Mouse (Mus musculus) urinary bladder, postnatal 4 days (tissue): Measurements from ENCODE around the gene Tbx4.

Source experiments
- DNase-seq, 2 experiments: peaks; one replicate each; pipeline ENCODE4 v3.0.0; 2021 to 2022; ENCODE audit warnings: low spot score in 2 of 2

Gene Tbx4

GRCm38 (mm10) chr11:85900291-85900690 lies 14.1 kb downstream of the Tbx4 start:
- no peak for DNase-seq

GRCm38 (mm10) chr11:85909514-85909913 lies 23.3 kb downstream of the Tbx4 start:
- DNase-seq, result no peak

GRCm38 (mm10) chr11:85910133-85910532 lies 23.9 kb downstream of the Tbx4 start:
- DNase-seq, result no peak

DNA sequence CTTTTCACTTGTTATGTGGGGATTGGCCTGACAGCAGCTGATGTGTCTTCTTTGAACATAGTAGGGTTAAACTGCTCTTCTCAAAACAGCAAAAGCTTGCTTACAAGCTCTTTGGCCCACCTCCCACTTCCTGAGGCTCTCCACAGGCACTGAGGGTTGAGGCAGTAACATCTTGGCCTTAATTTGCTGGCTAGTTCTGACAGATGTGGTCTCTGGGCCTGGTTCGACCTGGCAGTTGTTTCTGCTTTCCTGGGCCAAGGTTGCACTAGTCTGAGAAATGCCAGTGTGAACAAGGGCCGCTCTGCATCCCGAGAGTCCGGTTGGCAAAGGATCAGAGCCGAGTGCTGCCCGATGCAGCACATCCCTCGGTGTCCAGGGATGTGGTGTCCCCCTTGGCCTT lies 27.3 kb downstream of the Tbx4 start:
- no peak for DNase-seq

DNA sequence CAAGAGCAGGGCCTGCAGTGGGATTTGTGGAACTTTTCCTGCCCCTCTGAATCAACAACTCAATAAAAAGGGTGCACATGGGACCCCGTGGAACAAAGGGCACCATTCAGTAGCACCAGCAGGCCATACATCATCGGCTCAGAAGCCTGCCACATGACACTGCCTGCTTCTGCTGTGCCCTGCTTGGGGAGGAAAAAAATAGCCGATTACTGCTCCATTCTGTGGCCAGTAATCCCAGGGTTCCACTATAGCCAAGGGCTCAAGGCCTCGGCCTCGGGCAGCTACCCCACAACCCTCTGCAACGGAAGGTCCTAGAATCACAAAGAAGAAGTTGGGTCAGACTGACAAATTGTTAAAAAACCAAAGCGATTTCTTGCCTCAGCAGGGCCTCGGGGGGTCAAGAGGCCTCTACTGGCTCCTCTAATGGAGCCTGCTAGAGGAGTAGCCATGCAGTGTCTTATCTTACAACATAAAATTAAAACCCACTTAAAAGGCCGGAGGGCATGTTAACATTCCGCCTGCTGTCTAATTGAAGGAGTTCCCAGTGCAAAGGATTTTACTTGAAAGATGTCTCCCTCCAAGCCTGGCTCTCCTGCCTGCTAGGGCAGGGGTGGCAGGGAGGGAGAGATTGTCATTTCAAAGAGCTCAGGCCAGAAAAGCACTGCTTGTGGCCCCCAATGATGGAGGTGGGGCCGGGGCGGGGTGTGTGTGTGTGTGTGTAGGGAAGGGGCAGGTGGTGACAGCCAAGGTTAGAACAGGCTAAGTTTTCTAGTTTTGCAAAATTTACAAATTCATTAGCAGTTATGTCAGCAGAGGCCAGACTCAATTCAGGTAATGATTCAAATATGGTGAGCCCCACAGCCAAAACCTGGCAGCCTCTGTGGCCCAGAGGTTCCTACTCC lies 31.1 kb downstream of the Tbx4 start:
- DNase-seq, result no peak

DNA sequence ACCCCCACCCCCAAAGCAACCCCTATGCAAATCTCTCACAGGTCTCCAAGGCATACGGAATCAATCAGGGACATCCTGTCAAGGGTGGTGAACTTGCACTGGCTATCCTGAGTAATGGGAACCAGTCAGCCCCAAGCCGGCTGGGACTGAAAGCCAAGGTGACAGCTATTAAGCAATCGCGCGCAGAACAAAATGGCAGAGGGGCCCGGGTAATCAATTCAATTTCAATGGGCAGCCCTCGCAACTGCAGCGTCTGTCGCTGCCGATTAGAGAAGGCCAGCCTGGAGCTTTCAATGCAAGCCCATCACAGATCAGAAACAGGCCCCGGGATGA lies 31.7 kb downstream of the Tbx4 start:
- no peak for DNase-seq

GRCm38 (mm10) chr11:85918388-85918940 lies 32.2 kb downstream of the Tbx4 start:
- DNase-seq, result no peak

- DNase-seq, result no peak
These were observed 39.1 kb downstream of the Tbx4 start for GRCm38 (mm10) chr11:85925294-85925743.

- no peak for DNase-seq
These were observed 40.1 kb downstream of the Tbx4 start for GRCm38 (mm10) chr11:85926287-85926764.

- no peak for DNase-seq
These were observed 41.9 kb downstream of the Tbx4 start for GRCm38 (mm10) chr11:85928106-85928505.

- DNase-seq, result no peak
These were observed 43.4 kb downstream of the Tbx4 start for GRCm38 (mm10) chr11:85929651-85930050.

GRCm38 (mm10) chr11:85941785-85942570 lies 55.8 kb downstream of the Tbx4 start:
- DNase-seq, result no peak

- no peak for DNase-seq
These were observed 62.5 kb downstream of the Tbx4 start for GRCm38 (mm10) chr11:85948765-85949164.

GRCm38 (mm10) chr11:85949749-85950148 lies 63.5 kb downstream of the Tbx4 start:
- DNase-seq, result no peak

GRCm38 (mm10) chr11:85952538-85952937 lies 66.3 kb downstream of the Tbx4 start:
- no peak for DNase-seq

DNA sequence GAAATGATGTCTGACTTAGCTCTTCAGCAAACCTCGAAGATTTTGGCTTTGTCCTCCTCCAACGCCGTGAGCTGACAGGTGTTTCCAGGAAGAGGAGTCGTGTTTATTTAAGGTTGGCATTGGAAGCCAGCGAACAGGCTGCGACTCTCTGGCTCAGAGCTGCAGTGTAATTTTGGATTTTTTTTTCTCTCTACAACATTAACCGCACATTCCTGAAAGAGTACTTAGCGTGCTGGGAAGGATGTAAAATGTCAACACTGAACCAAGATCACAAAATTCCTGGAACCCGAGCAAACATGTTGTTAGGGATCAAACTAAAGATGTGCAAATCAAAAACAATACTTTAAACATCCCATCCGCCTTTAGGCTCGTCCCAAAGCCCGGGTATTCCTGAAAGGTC lies 69.4 kb downstream of the Tbx4 start:
- no peak for DNase-seq

GRCm38 (mm10) chr11:85956422-85956821 lies 70.2 kb downstream of the Tbx4 start:
- no peak for DNase-seq

GRCm38 (mm10) chr11:85956950-85957778 lies 70.9 kb downstream of the Tbx4 start:
- DNase-seq, result no peak

DNA sequence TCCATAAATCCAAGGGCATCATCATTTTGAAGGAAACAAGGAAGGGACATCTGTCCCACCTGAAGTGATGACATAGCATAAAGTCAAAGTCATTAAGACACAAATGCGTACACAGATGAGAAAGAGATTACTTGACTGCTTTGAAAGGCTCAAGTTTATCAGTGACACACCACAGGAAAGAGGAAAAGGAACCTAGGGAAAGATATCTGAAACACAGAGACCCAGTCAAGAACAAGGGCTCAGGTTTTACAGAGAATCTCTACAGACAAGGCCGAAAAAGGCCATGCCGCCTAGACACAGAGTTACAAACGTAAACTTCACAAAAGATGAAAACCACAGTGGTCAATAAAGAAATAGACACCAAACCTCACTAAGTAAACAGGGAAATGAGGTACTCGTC lies 73.6 kb downstream of the Tbx4 start:
- DNase-seq, result no peak

- DNase-seq, result no peak
These were observed 74.1 kb downstream of the Tbx4 start for GRCm38 (mm10) chr11:85960273-85960672.

DNA sequence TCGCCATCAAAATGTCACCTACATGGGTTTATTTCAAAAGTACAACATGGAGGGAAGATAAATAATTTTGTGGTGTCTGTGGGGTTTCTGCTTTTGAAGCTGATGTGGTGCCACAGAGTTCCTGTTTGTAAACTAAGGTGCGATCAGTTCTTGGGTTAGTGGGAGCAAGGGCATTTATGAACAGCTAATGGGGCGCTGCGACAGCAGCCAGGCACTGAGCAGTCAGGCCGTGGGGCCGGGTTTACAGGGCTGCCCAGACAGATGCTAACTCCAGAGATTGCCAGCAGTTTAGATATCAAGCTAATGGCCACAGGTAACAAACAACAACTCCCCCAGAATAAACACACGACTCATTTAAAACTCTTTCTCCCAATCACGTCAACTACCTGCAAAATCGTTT lies 75.3 kb downstream of the Tbx4 start:
- no peak for DNase-seq
